Mouse (Mus musculus): ENCODE data around the gene Lmo3. TPM values are rescaled to one million over a fixed set of nuclear protein-coding genes. Genes with fewer than 3 reads are reported as not detected.

Gene Lmo3
- polyA plus RNA-seq, 1 experiment from 2014 or later: 3.7 TPM

- WGBS: 87% methylated on average over 3 of the region's 3 CpGs
- Histone ChIP-seq H3K36me3 (ENCODE audit: control insufficient read depth, insufficient read depth) (no peaks in the 10 kb centered on the region), H3K4me2 (replicated peaks; ENCODE audit: low read depth) (no peak overlapping the region), H3K9me3 (ENCODE audit: control insufficient read depth) (no peaks in the 10 kb centered on the region), H3K4me3 (ENCODE audit: low read depth, low read length) (no peak overlapping the region), H3K4me1 (replicated peaks; ENCODE audit: control insufficient read depth, insufficient read depth, low read length) (no peaks in the 10 kb centered on the region), H3K27ac (ENCODE audit: low read depth, low read length) (no peak overlapping the region), H3K27me3 (replicated peaks; ENCODE audit: control insufficient read depth, insufficient read depth, low read length) (no peaks in the 10 kb centered on the region), H3K9ac (ENCODE audit: low read depth, low read length) (no peak overlapping the region)
- no peak for TF ChIP-seq CTCF (IDR thresholded peaks at IDR 0.05; ENCODE audit: low read depth)
- no peak for ATAC-seq
Measured at GRCm38 (mm10) chr6:138482834-138483233, 98.9 kb downstream of the Lmo3 start.

GRCm38 (mm10) chr6:138477611-138478010, 104.2 kb downstream of the Lmo3 start:
- no peaks in the 10 kb centered on the region for H3K27me3 ChIP-seq (replicated peaks; ENCODE audit: control insufficient read depth, insufficient read depth, low read length)
- H3K4me1 ChIP-seq (replicated peaks; ENCODE audit: control insufficient read depth, insufficient read depth, low read length): no peaks in the 10 kb centered on the region
- H3K4me3 ChIP-seq (ENCODE audit: low read depth, low read length): no peak overlapping the region
- H3K36me3 ChIP-seq (ENCODE audit: control insufficient read depth, insufficient read depth): no peaks in the 10 kb centered on the region
- H3K27ac ChIP-seq (ENCODE audit: low read depth, low read length): no peak overlapping the region
- 17% methylated on average over 5 of the region's 5 CpGs for WGBS
- no peaks in the 10 kb centered on the region for H3K9me3 ChIP-seq (ENCODE audit: control insufficient read depth)
- no peak overlapping the region for H3K9ac ChIP-seq (ENCODE audit: low read depth, low read length)
- ATAC-seq: 0 out of 2 replicates have a peak, but pooled peaks have one; percentile 45
- peak; percentile 98 for TF ChIP-seq CTCF (IDR thresholded peaks at IDR 0.05; ENCODE audit: low read depth)
- H3K4me2 ChIP-seq (replicated peaks; ENCODE audit: low read depth): no peak overlapping the region

DNA sequence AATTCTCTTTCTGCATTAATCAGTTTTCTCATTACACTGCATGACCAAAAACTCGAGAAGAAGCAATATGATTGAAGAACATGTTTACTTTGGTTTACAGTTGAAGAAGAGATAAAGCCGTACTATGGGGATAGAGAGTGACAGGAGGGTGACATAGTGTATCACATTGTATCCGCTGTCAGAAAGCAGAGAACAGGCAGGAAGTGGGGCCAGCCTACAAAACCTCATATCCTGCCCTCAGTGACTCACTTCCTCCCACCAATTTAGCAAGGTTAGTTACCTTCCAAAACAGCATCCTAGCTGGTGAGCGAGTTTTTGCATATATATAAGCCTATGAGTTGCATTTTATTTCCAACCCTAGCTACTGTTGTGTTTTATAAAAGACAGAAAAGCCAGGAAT, 112.6 kb downstream of the Lmo3 start:
- ATAC-seq: no peak
- no peak for TF ChIP-seq CTCF (IDR thresholded peaks at IDR 0.05; ENCODE audit: low read depth)
- 58% methylated on average over 4 of the region's 4 CpGs for WGBS

DNA sequence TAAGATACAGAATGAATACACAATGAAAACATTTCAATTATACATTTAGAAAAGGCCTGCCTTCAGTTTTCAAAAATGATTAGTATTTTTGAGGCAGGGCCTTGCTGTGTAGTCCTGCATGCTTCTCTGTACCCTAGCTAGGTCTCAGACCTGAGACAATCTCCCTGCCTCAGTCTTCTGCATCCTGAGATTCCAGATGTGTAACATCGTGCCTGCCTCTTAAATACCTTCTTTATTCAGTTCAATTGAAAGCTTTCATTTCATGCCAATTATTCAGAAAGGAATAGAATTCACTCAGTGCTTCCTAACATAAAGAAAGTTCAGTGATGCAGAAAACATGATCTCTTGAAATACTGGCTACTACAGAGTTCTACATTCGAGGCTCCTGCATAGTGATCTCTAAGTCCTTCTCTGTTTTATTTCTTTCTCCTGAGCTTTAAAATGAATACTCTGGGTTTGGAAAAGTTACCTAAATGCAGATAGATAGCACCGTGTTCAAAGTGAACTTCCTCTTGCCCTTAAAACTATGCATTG, 137.2 kb downstream of the Lmo3 start:
- no peak overlapping the region for H3K27ac ChIP-seq (ENCODE audit: low read depth, low read length)
- H3K9ac ChIP-seq (ENCODE audit: low read depth, low read length): no peak overlapping the region
- no peak for TF ChIP-seq CTCF (IDR thresholded peaks at IDR 0.05; ENCODE audit: low read depth)
- no peaks in the 10 kb centered on the region for H3K4me1 ChIP-seq (replicated peaks; ENCODE audit: control insufficient read depth, insufficient read depth, low read length)
- 79% methylated on average over 3 of the region's 3 CpGs for WGBS
- no peaks in the 10 kb centered on the region for H3K9me3 ChIP-seq (ENCODE audit: control insufficient read depth)
- no peak overlapping the region for H3K4me3 ChIP-seq (ENCODE audit: low read depth, low read length)
- H3K27me3 ChIP-seq (replicated peaks; ENCODE audit: control insufficient read depth, insufficient read depth, low read length): no peaks in the 10 kb centered on the region
- H3K36me3 ChIP-seq (ENCODE audit: control insufficient read depth, insufficient read depth): no peaks in the 10 kb centered on the region
- H3K4me2 ChIP-seq (replicated peaks; ENCODE audit: low read depth): no peak overlapping the region
- no peak for ATAC-seq

More for the DNA sequence above, 112.6 kb downstream of the Lmo3 start:
- no peaks in the 10 kb centered on the region for H3K36me3 ChIP-seq (ENCODE audit: control insufficient read depth, insufficient read depth)
- H3K4me3 ChIP-seq (ENCODE audit: low read depth, low read length): no peak overlapping the region
- H3K27me3 ChIP-seq (replicated peaks; ENCODE audit: control insufficient read depth, insufficient read depth, low read length): no peaks in the 10 kb centered on the region
- H3K4me2 ChIP-seq (replicated peaks; ENCODE audit: low read depth): no peak overlapping the region
- no peak overlapping the region for H3K27ac ChIP-seq (ENCODE audit: low read depth, low read length)
- H3K9ac ChIP-seq (ENCODE audit: low read depth, low read length): no peak overlapping the region
- no peaks in the 10 kb centered on the region for H3K9me3 ChIP-seq (ENCODE audit: control insufficient read depth)
- H3K4me1 ChIP-seq (replicated peaks; ENCODE audit: control insufficient read depth, insufficient read depth, low read length): no peaks in the 10 kb centered on the region

- WGBS: 58% methylated on average over 3 of the region's 3 CpGs
- H3K9ac ChIP-seq (ENCODE audit: low read depth, low read length): no peak overlapping the region
- no peak for ATAC-seq
- H3K9me3 ChIP-seq (ENCODE audit: control insufficient read depth): no peaks in the 10 kb centered on the region
- H3K4me1 ChIP-seq (replicated peaks; ENCODE audit: control insufficient read depth, insufficient read depth, low read length): no peaks in the 10 kb centered on the region
- H3K27ac ChIP-seq (ENCODE audit: low read depth, low read length): no peak overlapping the region
- H3K4me3 ChIP-seq (ENCODE audit: low read depth, low read length): no peak overlapping the region
- no peaks in the 10 kb centered on the region for H3K27me3 ChIP-seq (replicated peaks; ENCODE audit: control insufficient read depth, insufficient read depth, low read length)
- no peak for TF ChIP-seq CTCF (IDR thresholded peaks at IDR 0.05; ENCODE audit: low read depth)
- no peaks in the 10 kb centered on the region for H3K36me3 ChIP-seq (ENCODE audit: control insufficient read depth, insufficient read depth)
- H3K4me2 ChIP-seq (replicated peaks; ENCODE audit: low read depth): no peak overlapping the region
Measured at GRCm38 (mm10) chr6:138437351-138437750, 144.4 kb downstream of the Lmo3 start.

DNA sequence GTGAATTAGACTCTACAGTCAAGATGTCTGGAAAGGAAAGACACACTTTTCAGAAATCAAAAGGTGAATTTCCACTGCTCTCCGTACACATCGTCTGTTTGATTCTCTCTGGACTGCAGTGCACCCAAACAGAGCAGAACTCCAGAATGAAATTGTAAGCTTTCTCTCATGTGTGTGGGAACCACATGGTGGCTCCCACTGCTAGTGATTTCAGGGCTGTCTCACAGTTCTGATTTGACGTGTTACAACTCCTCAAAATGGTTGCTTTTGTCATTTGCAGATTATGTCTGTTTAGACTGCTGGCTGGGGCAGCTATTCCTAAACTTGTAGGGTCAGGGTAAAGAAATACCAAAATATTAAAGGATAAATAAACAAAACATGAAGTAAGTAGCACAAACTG, 145.0 kb downstream of the Lmo3 start:
- TF ChIP-seq CTCF (IDR thresholded peaks at IDR 0.05; ENCODE audit: low read depth): no peak
- Histone ChIP-seq H3K4me1 (replicated peaks; ENCODE audit: control insufficient read depth, insufficient read depth, low read length) (no peaks in the 10 kb centered on the region), H3K4me2 (replicated peaks; ENCODE audit: low read depth) (no peak overlapping the region), H3K27me3 (replicated peaks; ENCODE audit: control insufficient read depth, insufficient read depth, low read length) (no peaks in the 10 kb centered on the region), H3K9ac (ENCODE audit: low read depth, low read length) (no peak overlapping the region), H3K9me3 (ENCODE audit: control insufficient read depth) (no peaks in the 10 kb centered on the region), H3K27ac (ENCODE audit: low read depth, low read length) (no peak overlapping the region), H3K4me3 (ENCODE audit: low read depth, low read length) (no peak overlapping the region), H3K36me3 (ENCODE audit: control insufficient read depth, insufficient read depth) (no peaks in the 10 kb centered on the region)
- WGBS: 67% methylated on average over 3 of the region's 3 CpGs
- ATAC-seq: no peak

- Histone ChIP-seq H3K4me2 (replicated peaks; ENCODE audit: low read depth) (no peak overlapping the region), H3K9ac (ENCODE audit: low read depth, low read length) (no peak overlapping the region), H3K4me3 (ENCODE audit: low read depth, low read length) (no peak overlapping the region), H3K27me3 (replicated peaks; ENCODE audit: control insufficient read depth, insufficient read depth, low read length) (0 out of 2 replicates have a peak, but pooled peaks cover 8% of the 10 kb centered on the region), H3K27ac (ENCODE audit: low read depth, low read length) (no peak overlapping the region), H3K4me1 (replicated peaks; ENCODE audit: control insufficient read depth, insufficient read depth, low read length) (no peaks in the 10 kb centered on the region), H3K36me3 (ENCODE audit: control insufficient read depth, insufficient read depth) (no peaks in the 10 kb centered on the region), H3K9me3 (ENCODE audit: control insufficient read depth) (no peaks in the 10 kb centered on the region)
- ATAC-seq: no peak
- 46% methylated on average over 6 of the region's 6 CpGs for WGBS
- TF ChIP-seq CTCF (IDR thresholded peaks at IDR 0.05; ENCODE audit: low read depth): no peak
Measured at GRCm38 (mm10) chr6:138427394-138427793, 154.4 kb downstream of the Lmo3 start.

Data from intestine, postnatal 0 days (tissue).